Mouse (Mus musculus) T-helper 17 cell (primary cell): ENCODE results near the gene Palm.
"Not testable (repeated sequence)": the region's sequence is repeated elsewhere in the genome, so short reads cannot be mapped to it uniquely, and the experiment has no call there.

Experiments used
- in situ Hi-C, 2 experiments: fragments of 300-600 bp; cut with MboI, MseI; formaldehyde crosslinking; loops; 1 replicate in 1 of 2; 2 replicates in 1 of 2; pipeline ENCODE4 v1.15.1; 2025; ENCODE audit warnings: high pct_unique_total_duplicates in 2 of 2

The Palm gene

GRCm38 (mm10) chr10:79793051-79793737, at the start of gene Palm:
Gene Palm, plus strand, starts transcription at chr10:79793572.
- in situ Hi-C loops, result no loop called here

GRCm38 (mm10) chr10:79743650-79744365, 49.6 kb upstream of the Palm start:
- in situ Hi-C loops, result loop anchor here in 1 of 2 experiments (5.0 kb wide), 1 partner anchor 642 kb away; no protein-coding TSS in a partner anchor

GRCm38 (mm10) chr10:79745411-79745810, 48.0 kb upstream of the Palm start:
- in situ Hi-C loops, result no loop called here

- in situ Hi-C loops, result no loop called here
Measured at GRCm38 (mm10) chr10:79745898-79746773, 47.2 kb upstream of the Palm start, which contains the start of gene Polrmt. Gene Polrmt, minus strand, starts transcription at chr10:79746581.

- in situ Hi-C loops, result no loop called here
Measured at GRCm38 (mm10) chr10:79746774-79747151, 46.6 kb upstream of the Palm start.

GRCm38 (mm10) chr10:79748496-79748895, 44.9 kb upstream of the Palm start:
- in situ Hi-C loops, result no loop called here

GRCm38 (mm10) chr10:79754856-79755516, 38.4 kb upstream of the Palm start, which contains the start of gene Fgf22:
Gene Fgf22, plus strand, starts transcription at chr10:79755076.
- in situ Hi-C loops, result no loop called here

GRCm38 (mm10) chr10:79755854-79756253, 37.5 kb upstream of the Palm start:
- in situ Hi-C loops, result no loop called here

GRCm38 (mm10) chr10:79756660-79757059, 36.7 kb upstream of the Palm start:
- in situ Hi-C loops, result no loop called here

- in situ Hi-C loops, result not testable (repeated sequence)
Measured at GRCm38 (mm10) chr10:79759675-79760074, 33.7 kb upstream of the Palm start.

GRCm38 (mm10) chr10:79760603-79761143, 32.7 kb upstream of the Palm start:
- in situ Hi-C loops, result no loop called here

- in situ Hi-C loops, result no loop called here
Measured at GRCm38 (mm10) chr10:79762875-79763274, 30.5 kb upstream of the Palm start.

GRCm38 (mm10) chr10:79764234-79764633, 29.1 kb upstream of the Palm start:
- in situ Hi-C loops, result no loop called here

- in situ Hi-C loops, result no loop called here
Measured at GRCm38 (mm10) chr10:79765228-79765745, 28.1 kb upstream of the Palm start.

GRCm38 (mm10) chr10:79766001-79766507, 27.3 kb upstream of the Palm start:
- in situ Hi-C loops, result no loop called here

GRCm38 (mm10) chr10:79766508-79767325, 26.7 kb upstream of the Palm start, which contains the start of gene Rnf126:
Gene Rnf126, minus strand, starts transcription at chr10:79766952.
- in situ Hi-C loops, result no loop called here

- in situ Hi-C loops, result no loop called here
Measured at GRCm38 (mm10) chr10:79767372-79768244, 25.8 kb upstream of the Palm start.

GRCm38 (mm10) chr10:79768400-79768799, 25.0 kb upstream of the Palm start:
- in situ Hi-C loops, result no loop called here

GRCm38 (mm10) chr10:79769329-79769728, 24.0 kb upstream of the Palm start:
- in situ Hi-C loops, result no loop called here
